Mouse (Mus musculus) lung, postnatal 0 days (tissue): ENCODE results near the gene Gm2696.

Experiments
- CTCF ChIP-seq: IDR thresholded peaks from 2 replicates; pipeline ENCODE4 v1.5.1; 2016; ENCODE audit warnings: antibody characterized with exemption, mild to moderate bottlenecking
- EP300 ChIP-seq: IDR thresholded peaks from 2 replicates; pipeline ENCODE4 v1.6.1; 2016; ENCODE audit warnings: antibody characterized with exemption, mild to moderate bottlenecking, control low read depth

DNA sequence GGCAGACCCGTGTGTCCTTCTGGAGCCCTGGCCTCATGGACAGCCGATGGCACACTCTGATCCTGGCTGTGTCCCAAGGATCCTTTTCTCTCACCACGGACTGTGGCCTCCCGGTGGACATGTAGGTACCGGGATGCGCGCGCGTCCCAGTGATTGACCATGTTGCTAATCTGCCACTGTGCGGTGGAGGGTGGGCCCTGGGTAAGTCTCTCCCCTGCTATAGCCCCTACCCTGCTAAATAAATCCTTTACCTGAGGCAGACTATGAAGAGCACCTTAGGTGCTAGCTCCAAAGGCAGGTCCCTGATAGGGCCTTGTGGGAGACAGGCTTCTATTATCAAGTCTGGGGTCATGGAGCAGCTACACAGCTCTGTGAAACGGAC is 50.3 kb downstream of the Gm2696 start:
- TF ChIP-seq CTCF (no peak), EP300 (no peak)
